Mouse (Mus musculus): ENCODE results near the gene Mrtfa.
A peak's percentile ranks its signal among the peaks of the same experiment; 100 is the strongest.

The Mrtfa gene

GRCm38 (mm10) chr15:80994959-80995358 lies 195.6 kb downstream of the Mrtfa start:
- no peak for DNase-seq (ENCODE audit: low spot score in 2 of 2)

GRCm38 (mm10) chr15:80989712-80990111 lies 200.8 kb downstream of the Mrtfa start:
- DNase-seq (ENCODE audit: low spot score in 2 of 2), result no peak

- no peak for DNase-seq (ENCODE audit: low spot score in 2 of 2)
Measured at GRCm38 (mm10) chr15:80988331-80988730, 202.2 kb downstream of the Mrtfa start.

GRCm38 (mm10) chr15:80983264-80983663 lies 207.3 kb downstream of the Mrtfa start:
- no peak for DNase-seq (ENCODE audit: low spot score in 2 of 2)

- DNase-seq (ENCODE audit: low spot score in 2 of 2), result no peak
Measured at GRCm38 (mm10) chr15:80981176-80981575, 209.4 kb downstream of the Mrtfa start.

- DNase-seq (ENCODE audit: low spot score in 2 of 2), result no peak
Measured at GRCm38 (mm10) chr15:80979611-80980010, 210.9 kb downstream of the Mrtfa start.

- peak; percentile 84 to 85 for DNase-seq (ENCODE audit: low spot score in 2 of 2)
Measured at GRCm38 (mm10) chr15:80977620-80978334, 212.8 kb downstream of the Mrtfa start, which contains the start of gene Sgsm3. Gene Sgsm3 (plus strand): TSS chr15:80977765.

- no peak for DNase-seq (ENCODE audit: low spot score in 2 of 2)
Measured at GRCm38 (mm10) chr15:80975666-80976065, 214.9 kb downstream of the Mrtfa start.

GRCm38 (mm10) chr15:80974311-80974710 lies 216.2 kb downstream of the Mrtfa start:
- DNase-seq (ENCODE audit: low spot score in 2 of 2), result no peak

GRCm38 (mm10) chr15:80969371-80969770 lies 221.2 kb downstream of the Mrtfa start:
- DNase-seq (ENCODE audit: low spot score in 2 of 2), result no peak
